Mouse (Mus musculus): Measurements from ENCODE around the gene Ormdl2.

- peak; percentile 69 for TF ChIP-seq CTCF (IDR thresholded peaks at IDR 0.05; ENCODE audit: low read depth)
- no peak for TF ChIP-seq EP300 (IDR thresholded peaks at IDR 0.05; ENCODE audit: low read depth)
Observed at GRCm38 (mm10) chr10:128845516-128845915, 24.1 kb upstream of the Ormdl2 start.

Measured in liver, postnatal 0 days (tissue).